Mouse (Mus musculus): ENCODE results near the gene Xrcc2. TPM values are rescaled to one million over a fixed set of nuclear protein-coding genes. Genes with fewer than 3 reads are reported as not detected.
"Not testable (repeated sequence)": the region's sequence is repeated elsewhere in the genome, so short reads cannot be mapped to it uniquely, and the experiment has no call there.

Xrcc2 gene
- polyA plus RNA-seq (2012; rRNA removed) = 1.3 and 1.6 TPM in 2 replicates

DNA sequence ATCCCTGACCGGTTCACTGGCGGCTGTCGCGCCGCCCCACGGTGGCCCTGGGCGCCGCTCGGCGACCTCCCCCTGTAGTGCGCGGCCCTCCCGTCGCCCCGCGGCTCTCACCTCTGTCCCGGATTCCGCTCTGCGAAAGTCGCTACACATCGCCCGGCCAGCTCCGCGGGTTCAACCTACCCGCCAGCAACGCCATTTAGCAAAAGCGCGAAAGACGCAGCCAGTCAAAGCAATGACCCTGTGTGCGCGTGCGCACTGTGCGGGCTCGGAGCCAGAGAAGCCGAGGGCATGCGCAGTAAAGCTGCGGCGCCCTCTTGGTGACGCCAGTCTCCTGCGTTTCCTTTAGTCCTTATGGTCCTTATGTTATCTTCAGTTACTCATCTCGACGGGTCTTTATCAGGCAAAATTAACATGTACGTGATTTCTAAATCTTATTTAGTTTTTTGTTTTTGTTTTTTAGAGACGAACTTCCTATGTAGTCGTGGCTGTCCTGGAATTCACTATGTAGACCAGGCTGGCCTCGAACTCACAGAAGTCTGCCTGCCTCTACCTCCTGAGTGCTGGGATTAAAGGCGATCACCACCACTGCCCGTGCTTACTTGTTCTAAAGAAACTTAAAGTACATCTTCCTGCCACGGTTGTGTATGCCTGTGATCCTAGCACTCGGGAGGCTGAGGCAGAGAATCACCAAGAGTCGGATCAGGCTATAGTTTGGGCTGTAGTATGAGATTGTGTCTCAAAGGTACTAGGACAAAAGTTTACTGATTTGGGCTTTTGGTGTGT, at the start of gene Xrcc2:
TSS of gene Xrcc2 (minus strand) at position 259 of the 783 bp plus-strand sequence.
- TF ChIP-seq POLR2A (IDR thresholded peaks at IDR 0.05; ENCODE audit: low read depth, low read length) = no peak
- TF ChIP-seq CTCF (IDR thresholded peaks at IDR 0.05; ENCODE audit: extremely low read depth, insufficient read length, insufficient replicate concordance, low read depth, low read length) = no peak
- no peaks in the 10 kb centered on the region for H3K27me3 ChIP-seq (ENCODE audit: control insufficient read depth, insufficient read depth, low read length)
- H3K4me1 ChIP-seq (ENCODE audit: control insufficient read depth, insufficient read depth, insufficient read length, low read length) = no peaks in the 10 kb centered on the region; the same call in 1 of the 2 replicates
- H3K36me3 ChIP-seq (ENCODE audit: control insufficient read depth, insufficient read depth, low read length) = no peaks in the 10 kb centered on the region
- WGBS = 8% methylated on average over 51 of the region's 51 CpGs
- peak within 1 kb of the TSS; percentile 80 for H3K4me3 ChIP-seq (ENCODE audit: low read depth, low read length)
- no peak within 1 kb of the TSS for H3K27ac ChIP-seq (ENCODE audit: insufficient read depth, low read depth, low read length)

- TF ChIP-seq POLR2A (IDR thresholded peaks at IDR 0.05; ENCODE audit: low read depth, low read length) = no peak
- TF ChIP-seq CTCF (IDR thresholded peaks at IDR 0.05; ENCODE audit: extremely low read depth, insufficient read length, insufficient replicate concordance, low read depth, low read length) = no peak
- Histone ChIP-seq H3K27me3 (ENCODE audit: control insufficient read depth, insufficient read depth, low read length) (no peaks in the 10 kb centered on the region), H3K36me3 (ENCODE audit: control insufficient read depth, insufficient read depth, low read length) (no peaks in the 10 kb centered on the region), H3K4me1 (ENCODE audit: control insufficient read depth, insufficient read depth, insufficient read length, low read length) (no peaks in the 10 kb centered on the region), H3K27ac (ENCODE audit: insufficient read depth, low read depth, low read length) (no peak overlapping the region), H3K4me3 (ENCODE audit: low read depth, low read length) (no peak overlapping the region)
- WGBS = 8% methylated on average over 2 of the region's 2 CpGs
These were observed 48.7 kb upstream of the Xrcc2 start for GRCm38 (mm10) chr5:25754236-25754766.

DNA sequence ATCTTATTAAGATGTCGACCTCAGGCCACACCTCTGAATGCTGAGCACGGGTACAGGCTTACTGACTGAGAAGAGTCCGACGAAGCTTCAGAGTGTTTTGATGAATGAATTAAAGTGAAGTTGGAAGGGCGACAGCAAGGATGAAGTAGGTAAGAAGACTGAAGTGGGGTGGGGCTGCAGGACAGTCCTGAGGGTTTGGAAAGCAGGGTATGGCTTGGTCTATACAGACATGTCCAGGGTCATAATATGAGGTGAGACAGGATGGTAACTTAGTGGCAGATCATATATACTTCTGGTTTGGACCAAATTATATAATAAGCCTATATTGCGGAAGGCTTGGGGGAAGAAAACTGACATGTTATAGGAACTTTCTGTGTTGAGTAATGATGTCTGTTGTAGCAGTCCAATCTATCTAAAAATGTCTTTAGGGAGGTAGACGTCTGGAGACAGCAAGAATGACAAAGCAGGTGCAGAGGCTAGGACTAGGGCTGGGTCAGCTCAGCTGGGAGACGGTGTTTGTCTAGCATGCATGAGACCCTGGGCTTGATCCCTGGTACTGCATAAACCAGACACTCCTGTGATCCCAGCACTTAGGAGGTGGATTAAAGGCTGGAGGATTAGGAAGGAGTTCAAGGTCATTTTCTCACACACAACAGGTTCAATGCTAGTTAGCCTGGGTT, 48.1 kb upstream of the Xrcc2 start:
- 49% methylated on average over 8 of the region's 8 CpGs for WGBS
- Histone ChIP-seq H3K4me1 (ENCODE audit: control insufficient read depth, insufficient read depth, insufficient read length, low read length) (no peaks in the 10 kb centered on the region), H3K27me3 (ENCODE audit: control insufficient read depth, insufficient read depth, low read length) (no peaks in the 10 kb centered on the region), H3K4me3 (ENCODE audit: low read depth, low read length) (no peak overlapping the region), H3K27ac (ENCODE audit: insufficient read depth, low read depth, low read length) (no peak overlapping the region), H3K36me3 (ENCODE audit: control insufficient read depth, insufficient read depth, low read length) (no peaks in the 10 kb centered on the region)
- no peak for TF ChIP-seq POLR2A (IDR thresholded peaks at IDR 0.05; ENCODE audit: low read depth, low read length)
- no peak for TF ChIP-seq CTCF (IDR thresholded peaks at IDR 0.05; ENCODE audit: extremely low read depth, insufficient read length, insufficient replicate concordance, low read depth, low read length)

- no peaks in the 10 kb centered on the region for H3K36me3 ChIP-seq (ENCODE audit: control insufficient read depth, insufficient read depth, low read length)
- no peaks in the 10 kb centered on the region for H3K4me1 ChIP-seq (ENCODE audit: control insufficient read depth, insufficient read depth, insufficient read length, low read length)
- no peak overlapping the region for H3K27ac ChIP-seq (ENCODE audit: insufficient read depth, low read depth, low read length)
- H3K4me3 ChIP-seq (ENCODE audit: low read depth, low read length) = no peak overlapping the region
- TF ChIP-seq POLR2A (IDR thresholded peaks at IDR 0.05; ENCODE audit: low read depth, low read length) (no peak), CTCF (IDR thresholded peaks at IDR 0.05; ENCODE audit: extremely low read depth, insufficient read length, insufficient replicate concordance, low read depth, low read length) (no peak)
- no peaks in the 10 kb centered on the region for H3K27me3 ChIP-seq (ENCODE audit: control insufficient read depth, insufficient read depth, low read length)
- WGBS = 80% methylated on average over 5 of the region's 5 CpGs
These were observed 47.2 kb upstream of the Xrcc2 start for GRCm38 (mm10) chr5:25752862-25753261.

- Histone ChIP-seq H3K4me3 (ENCODE audit: low read depth, low read length) (no peak overlapping the region), H3K36me3 (ENCODE audit: control insufficient read depth, insufficient read depth, low read length) (no peaks in the 10 kb centered on the region), H3K27ac (ENCODE audit: insufficient read depth, low read depth, low read length) (no peak overlapping the region), H3K4me1 (ENCODE audit: control insufficient read depth, insufficient read depth, insufficient read length, low read length) (no peaks in the 10 kb centered on the region), H3K27me3 (ENCODE audit: control insufficient read depth, insufficient read depth, low read length) (no peaks in the 10 kb centered on the region)
- TF ChIP-seq POLR2A (IDR thresholded peaks at IDR 0.05; ENCODE audit: low read depth, low read length) = no peak
- TF ChIP-seq CTCF (IDR thresholded peaks at IDR 0.05; ENCODE audit: extremely low read depth, insufficient read length, insufficient replicate concordance, low read depth, low read length) = no peak
These were observed 45.9 kb upstream of the Xrcc2 start for GRCm38 (mm10) chr5:25751552-25751951.

DNA sequence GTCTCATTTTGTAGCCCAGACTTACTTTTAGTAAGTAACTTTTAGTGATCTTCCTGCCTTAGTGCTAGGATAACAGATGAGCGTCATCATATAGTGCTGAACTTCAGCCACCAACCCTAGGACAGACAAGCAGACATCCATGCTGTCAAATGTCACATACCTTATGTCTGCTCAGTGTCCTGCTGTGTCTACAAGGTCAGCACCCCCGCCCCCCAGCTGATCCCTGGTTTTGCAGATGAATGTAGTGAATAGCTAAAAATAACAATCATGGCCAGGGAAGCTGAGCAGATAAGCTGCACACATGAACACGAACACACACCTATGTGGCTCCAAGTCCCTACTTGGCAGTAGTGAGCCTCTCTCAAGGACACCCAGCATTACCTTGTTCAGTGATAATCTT, 43.0 kb upstream of the Xrcc2 start:
- H3K4me1 ChIP-seq (ENCODE audit: control insufficient read depth, insufficient read depth, insufficient read length, low read length) = no peaks in the 10 kb centered on the region
- WGBS = 66% methylated on average over 3 of the region's 3 CpGs
- TF ChIP-seq POLR2A (IDR thresholded peaks at IDR 0.05; ENCODE audit: low read depth, low read length) = no peak
- no peak for TF ChIP-seq CTCF (IDR thresholded peaks at IDR 0.05; ENCODE audit: extremely low read depth, insufficient read length, insufficient replicate concordance, low read depth, low read length)
- H3K27ac ChIP-seq (ENCODE audit: insufficient read depth, low read depth, low read length) = no peak overlapping the region
- no peak overlapping the region for H3K4me3 ChIP-seq (ENCODE audit: low read depth, low read length)
- no peaks in the 10 kb centered on the region for H3K27me3 ChIP-seq (ENCODE audit: control insufficient read depth, insufficient read depth, low read length)
- no peaks in the 10 kb centered on the region for H3K36me3 ChIP-seq (ENCODE audit: control insufficient read depth, insufficient read depth, low read length)

DNA sequence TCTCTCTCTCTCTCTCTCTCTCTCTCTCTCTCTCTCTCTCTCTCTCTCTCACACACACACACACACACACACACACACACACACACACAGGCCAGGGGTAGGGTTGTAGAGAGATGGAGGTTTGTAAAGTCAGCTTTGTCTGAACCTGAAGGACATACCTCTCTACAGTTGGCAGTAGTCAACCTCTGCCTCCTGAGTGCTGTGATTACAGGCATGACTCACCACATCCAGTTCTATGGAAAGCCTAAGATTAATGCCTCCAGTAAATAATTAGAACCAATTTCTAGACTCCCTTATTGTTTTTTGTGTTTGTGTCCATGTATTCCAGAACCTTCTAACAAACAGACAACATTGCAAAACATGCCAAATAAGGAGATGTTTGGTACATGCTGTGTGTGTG, 42.3 kb upstream of the Xrcc2 start:
- TF ChIP-seq CTCF (IDR thresholded peaks at IDR 0.05; ENCODE audit: extremely low read depth, insufficient read length, insufficient replicate concordance, low read depth, low read length) (no peak), POLR2A (IDR thresholded peaks at IDR 0.05; ENCODE audit: low read depth, low read length) (no peak)

GRCm38 (mm10) chr5:25738902-25739301, 33.3 kb upstream of the Xrcc2 start:
- 86% methylated on average over 1 of the region's 1 CpGs for WGBS
- H3K4me1 ChIP-seq (ENCODE audit: control insufficient read depth, insufficient read depth, insufficient read length, low read length); H3K27ac ChIP-seq (ENCODE audit: insufficient read depth, low read depth, low read length); H3K27me3 ChIP-seq (ENCODE audit: control insufficient read depth, insufficient read depth, low read length); H3K36me3 ChIP-seq (ENCODE audit: control insufficient read depth, insufficient read depth, low read length); H3K4me3 ChIP-seq (ENCODE audit: low read depth, low read length): not testable (repeated sequence)

More for the DNA sequence above, 42.3 kb upstream of the Xrcc2 start:
- H3K27me3 ChIP-seq (ENCODE audit: control insufficient read depth, insufficient read depth, low read length) = no peaks in the 10 kb centered on the region
- no peaks in the 10 kb centered on the region for H3K36me3 ChIP-seq (ENCODE audit: control insufficient read depth, insufficient read depth, low read length)
- H3K27ac ChIP-seq (ENCODE audit: insufficient read depth, low read depth, low read length) = no peak overlapping the region
- H3K4me3 ChIP-seq (ENCODE audit: low read depth, low read length) = no peak overlapping the region
- no peaks in the 10 kb centered on the region for H3K4me1 ChIP-seq (ENCODE audit: control insufficient read depth, insufficient read depth, insufficient read length, low read length)

Data from small intestine, adult 2 months (tissue).